8 mouse cellular contexts compared by ENCODE assay signal in genomic region chr7:97330931-97331645, GRCm38 (mm10). TPM values are rescaled to one million over a fixed set of nuclear protein-coding genes. Genes with fewer than 3 reads are reported as not detected.
A peak's percentile ranks its signal among the peaks of the same experiment; 100 is the strongest.
DNase-seq lines count a peak whose midpoint lies in the region; ATAC-seq and TF ChIP-seq lines count a peak whose summit lies in the region.

No protein-coding gene starts in this region.

- H3K4me3 ChIP-seq in gastrocnemius, adult 2 months, result peak overlapping the region; percentile 100
- H3K4me3 ChIP-seq in embryonic facial prominence, embryonic 10.5 days, result peak overlapping the region; percentile 85
- peak overlapping the region; percentile 80 for H3K4me3 ChIP-seq in limb, embryonic 11.5 days (ENCODE audit: low read depth, low read length)
- peak overlapping the region; percentile 80 for H3K4me3 ChIP-seq in stomach, embryonic 14.5 days (ENCODE audit: low read depth, low read length)

- 72% methylated on average over 11 of the region's 11 CpGs for WGBS in embryonic facial prominence, embryonic 10.5 days
- WGBS in limb, embryonic 11.5 days, result 71% methylated on average over 11 of the region's 11 CpGs
- WGBS in stomach, embryonic 14.5 days, result 64% methylated on average over 11 of the region's 11 CpGs

- H3K36me3 ChIP-seq in embryonic facial prominence, embryonic 10.5 days (replicated peaks), result no peaks in the 10 kb centered on the region
- H3K36me3 ChIP-seq in limb, embryonic 11.5 days (ENCODE audit: control insufficient read depth, insufficient read depth, low read length), result no peaks in the 10 kb centered on the region
- no peaks in the 10 kb centered on the region for H3K36me3 ChIP-seq in stomach, embryonic 14.5 days (ENCODE audit: control insufficient read depth, insufficient read depth, low read length)

- H3K9me3 ChIP-seq in embryonic facial prominence, embryonic 10.5 days, result no peaks in the 10 kb centered on the region
- no peaks in the 10 kb centered on the region for H3K9me3 ChIP-seq in limb, embryonic 11.5 days (ENCODE audit: control insufficient read depth, low read length)
- no peaks in the 10 kb centered on the region for H3K9me3 ChIP-seq in stomach, embryonic 14.5 days (ENCODE audit: control insufficient read depth, low read depth, low read length)

- peaks cover 40% of the 10 kb centered on the region for H3K4me1 ChIP-seq in embryonic facial prominence, embryonic 10.5 days
- H3K4me1 ChIP-seq in limb, embryonic 11.5 days (ENCODE audit: control insufficient read depth, insufficient read depth, low read length), result peaks cover 6% of the 10 kb centered on the region; the same call in 1 of the 2 replicates
- peaks cover 11% of the 10 kb centered on the region; the same call in 1 of the 2 replicates for H3K4me1 ChIP-seq in stomach, embryonic 14.5 days (ENCODE audit: control insufficient read depth, insufficient read depth, low read length)

- DNase-seq in gastrocnemius, adult 2 months, result no peak
- DNase-seq in gastrocnemius, adult 8-10 months (ENCODE audit: low spot score in 2 of 2), result no peak
- peak; percentile 41 for DNase-seq in A20 (ENCODE audit: low read depth, low spot score)
- DNase-seq in embryonic facial prominence, embryonic 10.5 days (ENCODE audit: low spot score), result no peak
- DNase-seq in limb, embryonic 11.5 days (ENCODE audit: low spot score), result no peak
- no peak for DNase-seq in spleen, postnatal 14 days (ENCODE audit: low spot score in 2 of 2)
- no peak for DNase-seq in natural killer cell, adult 2 months (ENCODE audit: low spot score in 2 of 2)

- H3K27ac ChIP-seq in gastrocnemius, adult 2 months, result peak overlapping the region; percentile 92
- peak overlapping the region; percentile 81 for H3K27ac ChIP-seq in embryonic facial prominence, embryonic 10.5 days (replicated peaks)
- H3K27ac ChIP-seq in limb, embryonic 11.5 days (replicated peaks; ENCODE audit: low read depth, low read length), result no peak overlapping the region
- no peak overlapping the region for H3K27ac ChIP-seq in stomach, embryonic 14.5 days (ENCODE audit: low read length)

- peak overlapping the region; percentile 12 for H3K9ac ChIP-seq in limb, embryonic 11.5 days (ENCODE audit: low read length)
- H3K9ac ChIP-seq in stomach, embryonic 14.5 days (replicated peaks; ENCODE audit: low read depth, low read length), result peak overlapping the region; percentile 48

- H3K27me3 ChIP-seq in embryonic facial prominence, embryonic 10.5 days (replicated peaks; ENCODE audit: low read depth, poor library complexity, severe bottlenecking), result peaks cover 29% of the 10 kb centered on the region
- peaks cover 7% of the 10 kb centered on the region for H3K27me3 ChIP-seq in limb, embryonic 11.5 days (ENCODE audit: control insufficient read depth, insufficient read depth, low read length)
- H3K27me3 ChIP-seq in stomach, embryonic 14.5 days (ENCODE audit: control insufficient read depth, insufficient read depth, low read length), result no peaks in the 10 kb centered on the region

- peak overlapping the region; percentile 56 for H3K4me2 ChIP-seq in limb, embryonic 11.5 days (ENCODE audit: low read depth, severe bottlenecking)
- peak overlapping the region; percentile 68 for H3K4me2 ChIP-seq in stomach, embryonic 14.5 days (replicated peaks; ENCODE audit: low read depth, low read length)

- no peak for TF ChIP-seq CTCF in gastrocnemius, adult 2 months (IDR thresholded peaks at IDR 0.05)

- no peak for ATAC-seq in limb, embryonic 11.5 days (ENCODE audit: insufficient number of reproducible peaks, low FRiP score, low TSS enrichment, low read depth)
- ATAC-seq in stomach, embryonic 14.5 days (ENCODE audit: insufficient number of reproducible peaks, insufficient read depth, low FRiP score, low read depth), result no peak

- intact Hi-C loops in gastrocnemius, adult 2 months (cut with DNase I), result no loop called here

RNA-seq across cellular contexts. Expression of gene Usp35, which starts 0.7 kb away (rescaled TPM):
- under 1 TPM; 0.45 to 0.64 TPM for total RNA-seq in gastrocnemius, adult 2 months (2021)
- total RNA-seq in gastrocnemius, adult 8-10 months (2022), result 1 to 10 TPM in 1 of 4 experiments, under 1 TPM in 3; 0.56 to 1.2 (median 0.80) TPM
- 1.8 TPM in 2 replicates for polyA plus RNA-seq in embryonic facial prominence, embryonic 10.5 days (2016; fragmentation: Nextera tagmentation; extraction: Ambion mirVana)
- 2.4 and 2.5 TPM in 2 replicates for polyA plus RNA-seq in limb, embryonic 11.5 days (2014; fragmentation: Nextera tagmentation; extraction: Ambion mirVana)
- 3.4 and 3.6 TPM in 2 replicates for polyA plus RNA-seq in stomach, embryonic 14.5 days (2014; fragmentation: Nextera tagmentation; extraction: Ambion mirVana)

RNA-seq across cellular contexts. Expression of gene Kctd21, which starts 1.0 kb away (rescaled TPM):
- total RNA-seq in gastrocnemius, adult 2 months (2021), result 1 to 10 TPM; 3.4 to 5.1 TPM
- 1 to 10 TPM; 3.3 to 4.1 (median 3.9) TPM for total RNA-seq in gastrocnemius, adult 8-10 months (2022)
- 4.0 and 4.6 TPM in 2 replicates for polyA plus RNA-seq in embryonic facial prominence, embryonic 10.5 days (2016; fragmentation: Nextera tagmentation; extraction: Ambion mirVana)
- 3.6 and 4.3 TPM in 2 replicates for polyA plus RNA-seq in limb, embryonic 11.5 days (2014; fragmentation: Nextera tagmentation; extraction: Ambion mirVana)
- 5.8 and 6.6 TPM in 2 replicates for polyA plus RNA-seq in stomach, embryonic 14.5 days (2014; fragmentation: Nextera tagmentation; extraction: Ambion mirVana)

RNA-seq across cellular contexts. Expression of gene Alg8, which starts 40.3 kb away (rescaled TPM):
- total RNA-seq in gastrocnemius, adult 2 months (2021), result 1 to 10 TPM; 3.1 to 4.7 TPM
- total RNA-seq in gastrocnemius, adult 8-10 months (2022), result 1 to 10 TPM; 1.9 to 3.9 (median 3.6) TPM
- 55.2 and 58.8 TPM in 2 replicates for polyA plus RNA-seq in embryonic facial prominence, embryonic 10.5 days (2016; fragmentation: Nextera tagmentation; extraction: Ambion mirVana)
- polyA plus RNA-seq in limb, embryonic 11.5 days (2014; fragmentation: Nextera tagmentation; extraction: Ambion mirVana), result 38.6 and 45.3 TPM in 2 replicates
- 38.3 and 40.5 TPM in 2 replicates for polyA plus RNA-seq in stomach, embryonic 14.5 days (2014; fragmentation: Nextera tagmentation; extraction: Ambion mirVana)

Comparison
In these comparisons a context has a peak if more than half of its experiments do, and no peak if none do; other contexts are left out.
1. H3K27ac ChIP-seq: peak in gastrocnemius, adult 2 months (single experiment) and embryonic facial prominence, embryonic 10.5 days (single experiment); none in limb, embryonic 11.5 days (single experiment) and stomach, embryonic 14.5 days (single experiment).
2. Peak in every context shown above with its lines, with median percentiles within 50 percentile points of each other: H3K4me3 ChIP-seq.